Mouse (Mus musculus): ENCODE results near the gene Etv4.

GRCm38 (mm10) chr11:101783135-101783534 is 2.0 kb downstream of the Etv4 start:
- no peak for TF ChIP-seq CTCF (conservative IDR thresholded peaks at IDR 0.05; ENCODE audit: low read length)
- TF ChIP-seq NANOG (IDR thresholded peaks at IDR 0.05; ENCODE audit: borderline replicate concordance, low read length): no peak
- TF ChIP-seq POU5F1 (IDR thresholded peaks at IDR 0.05; ENCODE audit: borderline replicate concordance, low read length): no peak

Measured in E14TG2a.4 (cell line).